Mouse (Mus musculus): Measurements from ENCODE around the gene Prdx6. TPM values are rescaled to one million over a fixed set of nuclear protein-coding genes. Genes with fewer than 3 reads are reported as not detected.

The Prdx6 gene
- total RNA-seq, 2 experiments from 2014 or later: 310 to 351 TPM

GRCm38 (mm10) chr1:161190253-161190910, 60.6 kb downstream of the Prdx6 start:
- DNase-seq (ENCODE audit: low spot score in 2 of 2): no peak
- intact Hi-C loops (cut with DNase I): loop anchor here (10.0 kb wide), 2 partner anchors 116 to 216 kb away; partner anchors contain the start of genes Cenpl, Dars2 and Serpinc1

Other genes with a start within 250 kb of the Prdx6 start
- 10 to 100 TPM; 17.9 to 19.4 TPM for gene Zbtb37, start 216.4 kb downstream of the Prdx6 start, total RNA-seq (2021)
- 10 to 100 TPM; 23.3 to 27.6 TPM for gene Dars2, start 180.6 kb downstream of the Prdx6 start, total RNA-seq (2021)
- gene Cenpl, start 180.5 kb downstream of the Prdx6 start, total RNA-seq (2021): 1 to 10 TPM; 1.1 to 1.8 TPM
- 10 to 100 TPM; 15.1 to 19.4 TPM for gene Klhl20, start 119.7 kb downstream of the Prdx6 start, total RNA-seq (2021)
- gene Ankrd45, start 108.5 kb downstream of the Prdx6 start, total RNA-seq (2021): 10 to 100 TPM; 57.8 to 59.7 TPM
- gene Tex50, start 91.9 kb downstream of the Prdx6 start, total RNA-seq (2021): not detected
- gene Tnfsf4, start 144.2 kb upstream of the Prdx6 start, total RNA-seq (2021): not detected
- gene Tnfsf18, start 243.4 kb upstream of the Prdx6 start, total RNA-seq (2021): not detected